Mouse (Mus musculus) thymus, postnatal 0 days (tissue): ENCODE data around the gene Msh5. TPM values are rescaled to one million over a fixed set of nuclear protein-coding genes. Genes with fewer than 3 reads are reported as not detected.

Experiments
- DNase-seq: peaks from one replicate; pipeline ENCODE4 v3.0.0-alpha.2; 2015; ENCODE audit warnings: low spot score
- polyA plus RNA-seq: library from polyadenylated mRNA; unstranded; fragments of >200 nt; fragmentation: Nextera tagmentation; extraction: Ambion mirVana; gene quantifications from 2 replicates; pipeline ENCODE4 v1.2.1, GENCODE M21; 2015

The Msh5 gene
- polyA plus RNA-seq, 1 experiment from 2014 or later = 13.5 TPM

- DNase-seq = peak; percentile 82
Measured at GRCm38 (mm10) chr17:35070556-35071229, 24.1 kb upstream of the Msh5 start.

GRCm38 (mm10) chr17:35068213-35068914 lies 21.8 kb upstream of the Msh5 start:
- no peak for DNase-seq

- no peak for DNase-seq
Measured at GRCm38 (mm10) chr17:35066084-35066483, 19.5 kb upstream of the Msh5 start, which contains the start of gene Mpig6b. Mpig6b (minus strand) TSS chr17:35066184.

GRCm38 (mm10) chr17:35064951-35065947 lies 18.7 kb upstream of the Msh5 start, which contains the start of gene Ly6g6c:
Ly6g6c (plus strand) TSS chr17:35065388.
- no peak for DNase-seq

- no peak for DNase-seq
Measured at GRCm38 (mm10) chr17:35064378-35064877, 17.9 kb upstream of the Msh5 start.

- DNase-seq = no peak
Measured at GRCm38 (mm10) chr17:35063466-35063865, 16.9 kb upstream of the Msh5 start.

GRCm38 (mm10) chr17:35061299-35061698 lies 14.8 kb upstream of the Msh5 start:
- no peak for DNase-seq

- no peak for DNase-seq
Measured at GRCm38 (mm10) chr17:35060737-35061297, 14.3 kb upstream of the Msh5 start.

- DNase-seq = no peak
Measured at GRCm38 (mm10) chr17:35060071-35060470, 13.5 kb upstream of the Msh5 start.

- peak; percentile 87 for DNase-seq
Measured at GRCm38 (mm10) chr17:35058911-35059892, 12.7 kb upstream of the Msh5 start, which contains the start of gene Ddah2. Ddah2 (plus strand) TSS chr17:35059035.

GRCm38 (mm10) chr17:35058316-35058715 lies 11.8 kb upstream of the Msh5 start:
- no peak for DNase-seq

- DNase-seq = no peak
Measured at GRCm38 (mm10) chr17:35057090-35057489, 10.5 kb upstream of the Msh5 start.

GRCm38 (mm10) chr17:35055691-35056495 lies 9.3 kb upstream of the Msh5 start:
- no peak for DNase-seq

GRCm38 (mm10) chr17:35052271-35052798 lies 5.8 kb upstream of the Msh5 start:
- no peak for DNase-seq

GRCm38 (mm10) chr17:35051156-35052086 lies 4.9 kb upstream of the Msh5 start:
- DNase-seq = peak; percentile 81

GRCm38 (mm10) chr17:35050126-35050750 lies 3.7 kb upstream of the Msh5 start:
- DNase-seq = peak; percentile 63

GRCm38 (mm10) chr17:35049561-35050016 lies 3.0 kb upstream of the Msh5 start, which contains the start of gene Clic1:
Clic1 (plus strand) TSS chr17:35049966.
- DNase-seq = peak; percentile 61
